ENCODE assay signal across 15 mouse cellular contexts in the genomic region with DNA sequence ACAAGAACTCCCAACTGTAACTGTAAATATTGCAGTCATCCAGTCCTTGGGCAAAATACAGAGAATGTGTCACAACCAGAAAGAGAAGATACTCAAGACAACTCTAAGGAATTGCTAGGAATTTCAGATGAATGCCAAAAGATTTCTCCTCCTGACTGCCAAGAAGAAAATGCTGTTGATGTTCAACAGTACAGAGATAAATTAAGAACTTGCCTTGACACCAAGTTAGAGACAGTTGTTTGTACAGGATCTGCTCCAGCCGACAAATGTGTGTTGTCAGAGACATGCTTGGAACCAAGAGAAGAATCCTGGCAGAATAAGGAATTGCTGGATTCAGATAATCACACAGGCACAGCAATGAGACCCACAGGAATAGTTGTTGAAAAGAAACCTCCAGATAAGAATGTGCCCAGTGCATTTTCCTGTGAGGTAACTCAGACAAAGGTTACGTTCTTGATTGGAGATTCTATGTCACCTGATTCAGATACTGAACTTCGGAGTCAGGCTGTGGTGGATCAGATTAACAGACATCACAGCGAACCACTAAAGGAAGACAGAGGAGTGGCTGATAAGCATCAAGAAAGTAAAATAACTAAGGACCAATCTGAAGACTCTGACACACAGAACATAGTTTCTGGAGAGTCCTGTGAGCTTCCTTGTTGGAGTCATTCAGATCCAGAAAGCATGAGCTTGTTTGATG. TPM values are rescaled to one million over a fixed set of nuclear protein-coding genes. Genes with fewer than 3 reads are reported as not detected.
DNase-seq lines count a peak whose midpoint lies in the region; TF ChIP-seq lines count a peak whose summit lies in the region.
"Had no signal": no experiment of that assay in that cellular context is flagged by ENCODE, and none has a peak within 500 bp of the region (broad histone marks: within the 10 kb centered on the region; RNA-seq: fewer than 3 reads in every experiment).

No protein-coding gene starts in this region.

- no peak overlapping the region for H3K4me3 ChIP-seq in liver, adult 2 months (ENCODE audit: insufficient read depth, low read depth, low read length)
- H3K4me3 ChIP-seq: midbrain, embryonic 12.5 days had no signal

- H3K36me3 ChIP-seq in liver, adult 2 months (ENCODE audit: control insufficient read depth, insufficient read depth, low read length) = peaks cover 48% of the 10 kb centered on the region

- no peak for TF ChIP-seq POLR2A in liver, adult 2 months (IDR thresholded peaks at IDR 0.05; ENCODE audit: extremely low read depth, insufficient read depth, low read length)

- H3K79me2 ChIP-seq in liver, adult 2 months (ENCODE audit: control insufficient read depth, insufficient read depth, low read length) = peaks cover 2% of the 10 kb centered on the region; the same call in 1 of the 2 replicates

- intact Hi-C loops in heart, postnatal 10 days (cut with DNase I) = no loop called here

- no peak for TF ChIP-seq CTCF in liver, adult 2 months (IDR thresholded peaks at IDR 0.05; ENCODE audit: low read depth, low read length)

- no peaks in the 10 kb centered on the region for H3K27me3 ChIP-seq in liver, adult 2 months (ENCODE audit: control insufficient read depth, insufficient read depth, low read length)
- H3K27me3 ChIP-seq: midbrain, embryonic 12.5 days had no signal

- no peak overlapping the region for H3K9ac ChIP-seq in liver, adult 2 months (ENCODE audit: low read depth, low read length)
- H3K9ac ChIP-seq: hindbrain, embryonic 14.5 days; midbrain, embryonic 12.5 days had no signal

- H3K4me1 ChIP-seq in liver, adult 2 months (ENCODE audit: control insufficient read depth, insufficient read depth, low read length) = no peaks in the 10 kb centered on the region
- H3K4me1 ChIP-seq: midbrain, embryonic 12.5 days had no signal

- H3K27ac ChIP-seq in liver, adult 2 months (replicated peaks; ENCODE audit: insufficient read depth, low read depth, low read length) = no peak overlapping the region
- H3K27ac ChIP-seq: hindbrain, embryonic 14.5 days; midbrain, embryonic 12.5 days had no signal

- peak; percentile 94 for DNase-seq in heart, adult 11 months
- no peak for DNase-seq in heart, postnatal 4 days
- peak; percentile 30 for DNase-seq in liver, adult 2 months (ENCODE audit: extremely low read depth, low read depth, low spot score)
- DNase-seq in liver = no peak
- DNase-seq in heart, postnatal 10 days = peak; percentile 47 to 54
- DNase-seq in naive thymus-derived CD4-positive, alpha-beta T cell, adult 2 months (ENCODE audit: low read depth) = peak; percentile 53
- no peak for DNase-seq in adrenal gland, postnatal 36 days
- no peak for DNase-seq in embryo, embryonic 10.5 days (ENCODE audit: low spot score)
- DNase-seq: cerebellum, adult 18-20 months; gastrocnemius, postnatal 25 days; layer of hippocampus, postnatal 36 days; right cerebral cortex, postnatal 14 days; thymus, adult 18-20 months had no signal

- WGBS in liver, adult 2 months = 61% methylated on average over 4 of the region's 4 CpGs

RNA-seq across cellular contexts. Expression of a gene that starts 20.0 kb away (rescaled TPM):
- total RNA-seq in heart, postnatal 4 days (2021) = 10 to 100 TPM; 29.7 to 34.0 TPM
- 13.2 and 14.1 TPM in 2 replicates for total RNA-seq in liver, adult 2 months (2014; rRNA removed)
- 7.1 and 8.7 TPM in 2 replicates for polyA plus RNA-seq in liver, adult 2 months (2012; rRNA removed)
- 10 to 100 TPM; 24.8 to 25.7 TPM for total RNA-seq in heart, postnatal 10 days (2021)
- 10 to 100 TPM; 23.0 to 24.5 TPM for total RNA-seq in adrenal gland, postnatal 36 days (2021)

Comparison
In these comparisons a context has a peak if more than half of its experiments do, and no peak if none do; other contexts are left out.
1. DNase-seq: peak in heart, adult 11 months (single experiment), liver, adult 2 months (single experiment), heart, postnatal 10 days (2 of 2) and naive thymus-derived CD4-positive, alpha-beta T cell, adult 2 months (single experiment); none in heart, postnatal 4 days (single experiment), liver (single experiment), adrenal gland, postnatal 36 days (0 of 2) and embryo, embryonic 10.5 days (single experiment).